Mouse (Mus musculus) cerebellum, adult 2 months (tissue): ENCODE data around the gene Muc3.

Experiments used
- CTCF ChIP-seq: fragments of 200-500 bp; IDR thresholded peaks from 2 replicates; pipeline ENCODE4 v1.5.1; 2011; ENCODE audit warnings: low read depth, mild to moderate bottlenecking, control low read depth, low read length, moderate library complexity, borderline replicate concordance; ENCODE audit not compliant: insufficient read depth
- POLR2A ChIP-seq: fragments of 200-500 bp; IDR thresholded peaks from 2 replicates; pipeline ENCODE4 v1.6.1; 2011; ENCODE audit warnings: low read length, control low read depth, borderline replicate concordance; ENCODE audit not compliant: insufficient read depth

DNA sequence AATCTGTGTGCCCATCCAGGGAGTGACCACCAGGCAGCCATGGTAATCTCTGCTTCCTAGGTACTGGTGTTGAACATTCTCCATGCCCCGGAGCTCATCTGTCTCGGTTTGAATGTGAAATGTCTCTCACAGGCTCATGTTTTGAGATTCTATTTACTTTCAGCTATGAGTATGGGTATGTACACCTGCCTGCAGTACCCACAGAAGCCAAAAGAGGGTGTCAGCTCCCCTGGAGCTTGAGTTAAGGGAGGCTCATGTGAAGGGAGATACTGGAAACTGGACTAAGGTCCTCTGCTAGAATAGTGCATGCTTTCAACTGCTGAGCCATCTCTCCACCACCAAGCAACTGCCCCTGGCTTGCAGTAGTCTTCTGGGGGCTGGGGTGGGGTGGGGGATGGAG, 45.2 kb downstream of the Muc3 start:
- TF ChIP-seq CTCF (peak; percentile 9; the same call in 1 of the 2 replicates), POLR2A (no peak)
